Mouse (Mus musculus) stomach, embryonic 16.5 days (tissue): ENCODE data around the gene Pfkl. TPM values are rescaled to one million over a fixed set of nuclear protein-coding genes. Genes with fewer than 3 reads are reported as not detected.
A peak's percentile ranks its signal among the peaks of the same experiment; 100 is the strongest.

Experiments
- ATAC-seq: fragments of 200-750 bp; cut with Nextera tagmentation; 2 replicates; pipeline ENCODE4 v1.8.0; 2017; ENCODE audit warnings: moderate number of reproducible peaks, moderate TSS enrichment; ENCODE audit not compliant: insufficient read depth, low FRiP score
- H3K27ac ChIP-seq: fragments of 300-500 bp; sonication (generic); 2 replicates; pipeline ENCODE4 v1.5.1; 2014; ENCODE audit warnings: low read length
- H3K27me3 ChIP-seq: fragments of 300-500 bp; sonication (generic); 2 replicates; pipeline ENCODE4 v1.6.1; 2014; ENCODE audit warnings: low read length, control low read depth, mixed read lengths; ENCODE audit not compliant: control insufficient read depth, insufficient read depth
- H3K36me3 ChIP-seq: fragments of 300-500 bp; sonication (generic); 2 replicates; pipeline ENCODE4 v1.6.1; 2014; ENCODE audit warnings: low read length; ENCODE audit not compliant: control insufficient read depth, insufficient read depth
- H3K4me1 ChIP-seq: fragments of 300-500 bp; sonication (generic); 2 replicates; pipeline ENCODE4 v1.6.1; 2014; ENCODE audit warnings: low read length, control low read depth, mixed read lengths; ENCODE audit not compliant: control insufficient read depth, insufficient read depth
- H3K4me2 ChIP-seq: fragments of 300-500 bp; sonication (generic); 2 replicates; pipeline ENCODE4 v1.6.1; 2014; ENCODE audit warnings: low read depth, low read length, mixed read lengths
- H3K4me3 ChIP-seq: fragments of 300-500 bp; sonication (generic); replicated peaks from 2 replicates; pipeline ENCODE4 v1.5.1; 2014; ENCODE audit warnings: mild to moderate bottlenecking, low read length
- H3K9ac ChIP-seq: fragments of 300-500 bp; sonication (generic); 2 replicates; pipeline ENCODE4 v1.6.1; 2014; ENCODE audit warnings: low read length
- H3K9me3 ChIP-seq: fragments of 300-500 bp; sonication (generic); replicated peaks from 2 replicates; pipeline ENCODE4 v1.6.1; 2016; ENCODE audit warnings: low read length, control low read depth; ENCODE audit not compliant: control insufficient read depth
- WGBS: fragments of 180-500 bp; shearing (Covaris S2); extraction: QIAGEN DNeasy Blood & Tissue Kit; methylation state at CpG from one replicate; pipeline ENCODE4 v1.1.7; 2014; 5-methylcytosine and 5-hydroxymethylcytosine counted together
- polyA plus RNA-seq: library from polyadenylated mRNA; unstranded; fragments of >200 nt; fragmentation: Nextera tagmentation; extraction: Ambion mirVana; gene quantifications from 2 replicates; pipeline ENCODE4 v1.2.1, GENCODE M21; 2015

The Pfkl gene
- polyA plus RNA-seq, 1 experiment from 2014 or later = 195 TPM

- H3K9me3 ChIP-seq = no peaks in the 10 kb centered on the region
- no peaks in the 10 kb centered on the region for H3K36me3 ChIP-seq
- H3K27me3 ChIP-seq = no peaks in the 10 kb centered on the region
- WGBS = 29% methylated on average over 7 of the region's 7 CpGs
- peaks cover 43% of the 10 kb centered on the region for H3K4me1 ChIP-seq
- H3K4me3 ChIP-seq = no peak overlapping the region
- peak overlapping the region; percentile 46; the same call in 1 of the 2 replicates for H3K27ac ChIP-seq
- peak overlapping the region; percentile 82 for H3K4me2 ChIP-seq
- ATAC-seq = no peak
- H3K9ac ChIP-seq = peak overlapping the region; percentile 86
Measured at GRCm38 (mm10) chr10:78007203-78007602, 2.7 kb downstream of the Pfkl start.

- peak overlapping the region; percentile 22; the same call in 1 of the 2 replicates for H3K27ac ChIP-seq
- no peak for ATAC-seq
- WGBS = 85% methylated on average over 4 of the region's 4 CpGs
Measured at GRCm38 (mm10) chr10:78005791-78006438, 4.0 kb downstream of the Pfkl start.

GRCm38 (mm10) chr10:78004479-78005100, 5.3 kb downstream of the Pfkl start:
- H3K9me3 ChIP-seq = no peaks in the 10 kb centered on the region
- H3K27me3 ChIP-seq = no peaks in the 10 kb centered on the region
- H3K9ac ChIP-seq = no peak overlapping the region; the same call in 1 of the 2 replicates
- H3K4me3 ChIP-seq = no peak overlapping the region
- peak overlapping the region; percentile 16; the same call in 1 of the 2 replicates for H3K27ac ChIP-seq
- H3K36me3 ChIP-seq = peaks cover 8% of the 10 kb centered on the region
- ATAC-seq = peak; percentile 26; the same call in 1 of the 2 replicates
- peaks cover 39% of the 10 kb centered on the region for H3K4me1 ChIP-seq
- WGBS = 75% methylated on average over 3 of the region's 3 CpGs
- H3K4me2 ChIP-seq = no peak overlapping the region

More at GRCm38 (mm10) chr10:78005791-78006438, 4.0 kb downstream of the Pfkl start:
- H3K4me2 ChIP-seq = peak overlapping the region; percentile 14; the same call in 1 of the 2 replicates
- H3K36me3 ChIP-seq = no peaks in the 10 kb centered on the region; the same call in 1 of the 2 replicates
- H3K4me3 ChIP-seq = no peak overlapping the region
- no peaks in the 10 kb centered on the region for H3K27me3 ChIP-seq
- H3K4me1 ChIP-seq = peaks cover 43% of the 10 kb centered on the region
- H3K9me3 ChIP-seq = no peaks in the 10 kb centered on the region
- H3K9ac ChIP-seq = peak overlapping the region; percentile 86

GRCm38 (mm10) chr10:78002316-78002715, 7.6 kb downstream of the Pfkl start:
- Histone ChIP-seq H3K4me3 (no peak overlapping the region), H3K36me3 (peaks cover 14% of the 10 kb centered on the region)

GRCm38 (mm10) chr10:78001796-78002195, 8.1 kb downstream of the Pfkl start:
- ATAC-seq = no peak
- Histone ChIP-seq H3K27me3 (no peaks in the 10 kb centered on the region), H3K4me1 (peaks cover 18% of the 10 kb centered on the region), H3K27ac (no peak overlapping the region), H3K4me2 (no peak overlapping the region), H3K9ac (no peak overlapping the region), H3K9me3 (no peaks in the 10 kb centered on the region), H3K4me3 (no peak overlapping the region), H3K36me3 (peaks cover 14% of the 10 kb centered on the region)
- 83% methylated on average over 11 of the region's 11 CpGs for WGBS

More at GRCm38 (mm10) chr10:78002316-78002715, 7.6 kb downstream of the Pfkl start:
- Histone ChIP-seq H3K4me2 (no peak overlapping the region), H3K27me3 (no peaks in the 10 kb centered on the region), H3K9me3 (no peaks in the 10 kb centered on the region), H3K9ac (no peak overlapping the region), H3K4me1 (peaks cover 23% of the 10 kb centered on the region), H3K27ac (no peak overlapping the region)
- WGBS = 92% methylated on average over 2 of the region's 2 CpGs
- ATAC-seq = no peak

GRCm38 (mm10) chr10:78000200-78000599, 9.7 kb downstream of the Pfkl start:
- WGBS = 90% methylated on average over 5 of the region's 5 CpGs
- Histone ChIP-seq H3K36me3 (peaks cover 24% of the 10 kb centered on the region), H3K9me3 (no peaks in the 10 kb centered on the region), H3K4me3 (no peak overlapping the region), H3K9ac (no peak overlapping the region), H3K4me1 (peaks cover 4% of the 10 kb centered on the region; the same call in 1 of the 2 replicates), H3K27ac (no peak overlapping the region), H3K4me2 (no peak overlapping the region), H3K27me3 (no peaks in the 10 kb centered on the region)
- no peak for ATAC-seq

GRCm38 (mm10) chr10:77995639-77996038, 14.2 kb downstream of the Pfkl start:
- no peaks in the 10 kb centered on the region for H3K4me1 ChIP-seq
- no peak for ATAC-seq
- peaks cover 38% of the 10 kb centered on the region for H3K36me3 ChIP-seq
- WGBS = 88% methylated on average over 3 of the region's 3 CpGs
- H3K9ac ChIP-seq = no peak overlapping the region
- no peaks in the 10 kb centered on the region for H3K27me3 ChIP-seq
- H3K9me3 ChIP-seq = no peaks in the 10 kb centered on the region
- no peak overlapping the region for H3K4me2 ChIP-seq
- H3K27ac ChIP-seq = no peak overlapping the region
- no peak overlapping the region for H3K4me3 ChIP-seq

- Histone ChIP-seq H3K9ac (no peak overlapping the region), H3K4me2 (no peak overlapping the region), H3K4me1 (no peaks in the 10 kb centered on the region), H3K4me3 (no peak overlapping the region), H3K27me3 (no peaks in the 10 kb centered on the region), H3K9me3 (no peaks in the 10 kb centered on the region), H3K27ac (no peak overlapping the region), H3K36me3 (peaks cover 13% of the 10 kb centered on the region; the same call in 1 of the 2 replicates)
- no peak for ATAC-seq
- 77% methylated on average over 5 of the region's 5 CpGs for WGBS
Measured at GRCm38 (mm10) chr10:77985775-77986174, 24.1 kb downstream of the Pfkl start.

GRCm38 (mm10) chr10:77984660-77985059, 25.2 kb downstream of the Pfkl start:
- H3K9ac ChIP-seq = peak overlapping the region; percentile 25; the same call in 1 of the 2 replicates
- WGBS = 2% methylated on average over 4 of the region's 4 CpGs
- ATAC-seq = peak; percentile 61

More at GRCm38 (mm10) chr10:77984660-77985059, 25.2 kb downstream of the Pfkl start:
- Histone ChIP-seq H3K4me2 (no peak overlapping the region), H3K4me1 (no peaks in the 10 kb centered on the region), H3K27me3 (no peaks in the 10 kb centered on the region), H3K9me3 (no peaks in the 10 kb centered on the region), H3K4me3 (no peak overlapping the region), H3K36me3 (peaks cover 11% of the 10 kb centered on the region; the same call in 1 of the 2 replicates), H3K27ac (no peak overlapping the region)
